Mouse (Mus musculus): ENCODE results near the gene Mob3b. TPM values are rescaled to one million over a fixed set of nuclear protein-coding genes. Genes with fewer than 3 reads are reported as not detected.

Gene Mob3b
- polyA plus RNA-seq, 1 experiment: not detected

GRCm38 (mm10) chr4:35006541-35007260, 150.6 kb downstream of the Mob3b start:
- Histone ChIP-seq H3K4me3 (replicated peaks) (no peak overlapping the region), H3K4me1 (ENCODE audit: control insufficient read depth) (no peaks in the 10 kb centered on the region), H3K36me3 (ENCODE audit: control insufficient read depth) (no peaks in the 10 kb centered on the region), H3K27me3 (ENCODE audit: control insufficient read depth) (no peaks in the 10 kb centered on the region), H3K9me3 (ENCODE audit: control insufficient read depth, low read length) (no peaks in the 10 kb centered on the region)
- no peak for TF ChIP-seq GATA1 (IDR thresholded peaks at IDR 0.05; ENCODE audit: low read length)
- TF ChIP-seq TAL1 (IDR thresholded peaks at IDR 0.05; ENCODE audit: low read length): no peak

DNA sequence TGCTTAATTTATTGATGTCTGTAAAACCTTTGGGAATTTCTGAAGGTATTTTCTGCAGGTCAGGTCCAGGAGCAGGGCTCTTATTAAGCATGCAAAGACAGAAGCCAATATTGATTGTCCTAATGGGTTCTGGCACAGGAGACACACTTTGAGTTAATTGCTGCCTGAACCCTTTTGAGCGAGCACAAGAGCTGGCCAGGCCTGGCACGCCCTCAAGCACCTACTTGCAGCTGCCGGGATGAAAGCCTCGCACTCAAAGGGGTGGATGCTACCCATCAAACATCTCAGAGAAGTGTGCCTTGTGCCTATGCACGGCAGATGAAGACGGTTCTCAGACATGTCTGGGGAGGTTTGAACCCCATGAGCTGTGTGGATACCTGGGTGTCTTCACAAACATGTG, 151.2 kb downstream of the Mob3b start:
- no peaks in the 10 kb centered on the region for H3K4me1 ChIP-seq (ENCODE audit: control insufficient read depth)
- H3K9me3 ChIP-seq (ENCODE audit: control insufficient read depth, low read length): no peaks in the 10 kb centered on the region
- H3K4me3 ChIP-seq (replicated peaks): no peak overlapping the region
- no peaks in the 10 kb centered on the region for H3K27me3 ChIP-seq (ENCODE audit: control insufficient read depth)
- no peaks in the 10 kb centered on the region for H3K36me3 ChIP-seq (ENCODE audit: control insufficient read depth)
- TF ChIP-seq GATA1 (IDR thresholded peaks at IDR 0.05; ENCODE audit: low read length) (no peak), TAL1 (IDR thresholded peaks at IDR 0.05; ENCODE audit: low read length) (no peak)

DNA sequence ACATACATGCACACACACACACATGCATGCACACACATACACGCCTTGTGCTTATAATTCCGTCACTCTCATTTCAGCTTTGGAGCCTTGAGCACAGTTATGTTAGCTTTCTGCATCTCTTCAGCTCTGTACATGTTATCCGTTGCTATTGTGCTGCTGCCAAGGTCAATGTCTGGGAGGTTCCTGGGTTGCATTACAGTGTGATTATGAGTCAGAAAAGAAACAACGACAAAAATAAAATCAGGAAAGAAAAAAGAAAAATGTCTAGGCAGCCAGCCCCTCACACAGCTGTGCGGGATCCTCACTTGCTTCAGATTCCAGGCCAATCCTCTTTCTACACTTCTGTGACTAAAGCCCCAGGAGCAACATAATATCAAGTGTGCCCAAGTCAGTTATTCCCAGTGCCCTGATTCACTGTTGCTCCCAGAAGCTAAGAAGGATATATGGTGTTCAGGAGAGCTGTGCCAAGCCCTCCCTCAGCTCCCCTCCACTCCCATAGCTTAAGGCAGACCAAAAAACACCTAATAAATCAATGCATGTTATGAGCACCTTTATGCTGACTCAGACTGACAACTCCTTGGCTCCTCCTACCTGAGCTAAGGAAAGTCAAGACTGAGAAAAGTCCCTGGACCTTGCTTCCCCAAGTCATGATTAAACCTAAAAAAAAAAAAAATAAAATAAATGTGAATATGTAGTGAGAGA, 152.1 kb downstream of the Mob3b start:
- no peaks in the 10 kb centered on the region for H3K36me3 ChIP-seq (ENCODE audit: control insufficient read depth)
- H3K9me3 ChIP-seq (ENCODE audit: control insufficient read depth, low read length): no peaks in the 10 kb centered on the region
- no peak overlapping the region for H3K4me3 ChIP-seq (replicated peaks)
- no peaks in the 10 kb centered on the region for H3K4me1 ChIP-seq (ENCODE audit: control insufficient read depth)
- no peaks in the 10 kb centered on the region for H3K27me3 ChIP-seq (ENCODE audit: control insufficient read depth)
- TF ChIP-seq GATA1 (IDR thresholded peaks at IDR 0.05; ENCODE audit: low read length) (no peak), TAL1 (IDR thresholded peaks at IDR 0.05; ENCODE audit: low read length) (no peak)

DNA sequence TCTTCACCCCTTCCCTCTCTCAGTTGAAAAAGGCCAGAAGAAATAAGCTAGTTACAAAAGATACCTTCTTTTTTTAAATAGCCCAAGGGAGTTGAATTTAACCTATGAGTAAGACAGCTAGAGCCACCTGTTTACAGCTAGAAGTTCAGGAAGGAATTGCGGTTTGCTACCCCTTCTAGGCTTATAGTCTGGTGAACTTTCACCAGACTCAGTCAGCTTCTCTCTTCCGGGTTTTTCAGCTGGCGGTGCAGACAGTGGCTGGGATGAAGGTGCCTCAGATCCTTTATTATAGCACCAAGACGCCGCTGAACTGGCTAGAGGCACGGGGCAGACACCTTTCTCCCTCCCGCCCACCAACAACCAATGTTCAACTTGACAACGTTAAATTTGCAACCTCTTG, 152.8 kb downstream of the Mob3b start:
- no peaks in the 10 kb centered on the region for H3K36me3 ChIP-seq (ENCODE audit: control insufficient read depth)
- H3K4me1 ChIP-seq (ENCODE audit: control insufficient read depth): no peaks in the 10 kb centered on the region
- H3K27me3 ChIP-seq (ENCODE audit: control insufficient read depth): no peaks in the 10 kb centered on the region
- TF ChIP-seq TAL1 (IDR thresholded peaks at IDR 0.05; ENCODE audit: low read length) (no peak), GATA1 (IDR thresholded peaks at IDR 0.05; ENCODE audit: low read length) (no peak)
- no peak overlapping the region for H3K4me3 ChIP-seq (replicated peaks)
- no peaks in the 10 kb centered on the region for H3K9me3 ChIP-seq (ENCODE audit: control insufficient read depth, low read length)

- H3K36me3 ChIP-seq (ENCODE audit: control insufficient read depth): no peaks in the 10 kb centered on the region
- no peaks in the 10 kb centered on the region for H3K9me3 ChIP-seq (ENCODE audit: control insufficient read depth, low read length)
- H3K4me3 ChIP-seq (replicated peaks): no peak overlapping the region
- H3K27me3 ChIP-seq (ENCODE audit: control insufficient read depth): no peaks in the 10 kb centered on the region
- TF ChIP-seq GATA1 (IDR thresholded peaks at IDR 0.05; ENCODE audit: low read length): no peak
- H3K4me1 ChIP-seq (ENCODE audit: control insufficient read depth): no peaks in the 10 kb centered on the region
Observed at GRCm38 (mm10) chr4:35003550-35004326, 153.5 kb downstream of the Mob3b start.

- H3K27me3 ChIP-seq (ENCODE audit: control insufficient read depth): no peaks in the 10 kb centered on the region
- H3K9me3 ChIP-seq (ENCODE audit: control insufficient read depth, low read length): no peaks in the 10 kb centered on the region
- H3K36me3 ChIP-seq (ENCODE audit: control insufficient read depth): no peaks in the 10 kb centered on the region
- no peaks in the 10 kb centered on the region for H3K4me1 ChIP-seq (ENCODE audit: control insufficient read depth)
- TF ChIP-seq TAL1 (IDR thresholded peaks at IDR 0.05; ENCODE audit: low read length) (no peak), GATA1 (IDR thresholded peaks at IDR 0.05; ENCODE audit: low read length) (no peak)
- no peak overlapping the region for H3K4me3 ChIP-seq (replicated peaks)
Observed at GRCm38 (mm10) chr4:34996616-34997015, 160.7 kb downstream of the Mob3b start.

- H3K9me3 ChIP-seq (ENCODE audit: control insufficient read depth, low read length): no peaks in the 10 kb centered on the region
- H3K27me3 ChIP-seq (ENCODE audit: control insufficient read depth): no peaks in the 10 kb centered on the region
- H3K36me3 ChIP-seq (ENCODE audit: control insufficient read depth): no peaks in the 10 kb centered on the region
- no peak overlapping the region for H3K4me3 ChIP-seq (replicated peaks)
- no peaks in the 10 kb centered on the region for H3K4me1 ChIP-seq (ENCODE audit: control insufficient read depth)
- no peak for TF ChIP-seq GATA1 (IDR thresholded peaks at IDR 0.05; ENCODE audit: low read length)
- no peak for TF ChIP-seq TAL1 (IDR thresholded peaks at IDR 0.05; ENCODE audit: low read length)
Observed at GRCm38 (mm10) chr4:34993639-34993975, 163.7 kb downstream of the Mob3b start.

DNA sequence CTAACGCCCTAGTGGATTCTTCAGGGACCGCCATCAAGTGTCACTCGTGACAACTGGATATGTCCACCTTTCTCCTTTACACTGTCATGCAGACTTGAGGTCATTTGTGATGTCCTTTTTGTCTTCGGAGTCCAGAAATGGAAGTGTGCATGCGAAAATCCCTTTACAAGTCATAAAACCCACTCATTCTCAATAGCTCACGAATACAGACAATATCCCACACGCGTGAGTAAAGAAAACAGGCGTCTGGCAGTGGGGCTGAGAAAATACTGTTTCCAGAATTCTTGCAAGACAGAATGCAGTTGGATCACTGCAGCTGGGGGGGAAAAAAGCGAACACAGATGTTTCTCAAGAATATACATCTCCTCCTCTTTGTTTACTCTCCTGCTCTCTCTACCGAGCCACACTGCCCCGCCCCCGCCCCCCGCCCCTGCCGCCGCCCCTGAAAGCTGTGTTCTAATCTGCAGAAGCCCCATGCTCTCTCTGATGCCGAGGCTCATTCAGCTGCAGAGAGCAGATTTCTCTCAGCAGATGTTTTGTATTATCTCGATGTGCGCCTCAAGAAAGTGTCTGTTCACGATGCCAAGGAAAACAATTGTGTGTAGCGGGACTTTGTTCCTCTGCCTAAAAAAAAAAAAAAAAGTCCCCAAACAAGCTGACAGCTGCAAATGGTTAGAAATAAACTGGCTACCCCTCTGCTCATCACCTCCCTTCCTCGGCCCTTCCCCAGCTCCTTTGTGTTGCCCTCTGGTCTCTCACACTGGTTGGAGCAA, 164.2 kb downstream of the Mob3b start:
- Histone ChIP-seq H3K36me3 (ENCODE audit: control insufficient read depth) (no peaks in the 10 kb centered on the region), H3K4me3 (replicated peaks) (no peak overlapping the region), H3K27me3 (ENCODE audit: control insufficient read depth) (no peaks in the 10 kb centered on the region), H3K9me3 (ENCODE audit: control insufficient read depth, low read length) (no peaks in the 10 kb centered on the region), H3K4me1 (ENCODE audit: control insufficient read depth) (no peaks in the 10 kb centered on the region)
- no peak for TF ChIP-seq GATA1 (IDR thresholded peaks at IDR 0.05; ENCODE audit: low read length)
- TF ChIP-seq TAL1 (IDR thresholded peaks at IDR 0.05; ENCODE audit: low read length): no peak

All from erythroblast, embryonic 14.5 days (primary cell).